Mouse (Mus musculus): Measurements from ENCODE around the gene Zdhhc19. TPM values are rescaled to one million over a fixed set of nuclear protein-coding genes. Genes with fewer than 3 reads are reported as not detected.
A peak's percentile ranks its signal among the peaks of the same experiment; 100 is the strongest.
"Not testable (repeated sequence)": the region's sequence is repeated elsewhere in the genome, so short reads cannot be mapped to it uniquely, and the experiment has no call there.

Gene Zdhhc19
- polyA plus RNA-seq, 1 experiment from 2014 or later: not detected

- Histone ChIP-seq H3K27ac (ENCODE audit: low read depth, low read length) (no peak overlapping the region), H3K4me3 (ENCODE audit: low read depth, low read length) (no peak overlapping the region), H3K9me3 (ENCODE audit: control insufficient read depth, low read length) (no peaks in the 10 kb centered on the region), H3K4me2 (ENCODE audit: low read depth) (no peak overlapping the region), H3K36me3 (ENCODE audit: control insufficient read depth, insufficient read depth, low read length) (no peaks in the 10 kb centered on the region), H3K4me1 (ENCODE audit: control insufficient read depth, insufficient read depth, low read length) (no peaks in the 10 kb centered on the region), H3K9ac (ENCODE audit: low read length) (no peak overlapping the region), H3K27me3 (ENCODE audit: control insufficient read depth, insufficient read depth, low read length) (no peaks in the 10 kb centered on the region)
- no peak for DNase-seq (ENCODE audit: low spot score)
- WGBS: 78% methylated on average over 2 of the region's 2 CpGs
- ATAC-seq (ENCODE audit: insufficient read depth, low FRiP score, low TSS enrichment): no peak
Observed at GRCm38 (mm10) chr16:32479415-32479814, 16.6 kb upstream of the Zdhhc19 start.

- DNase-seq (ENCODE audit: low spot score) (no peak), ATAC-seq (ENCODE audit: insufficient read depth, low FRiP score, low TSS enrichment) (no peak)
- Histone ChIP-seq H3K4me1 (ENCODE audit: control insufficient read depth, insufficient read depth, low read length) (no peaks in the 10 kb centered on the region), H3K4me3 (ENCODE audit: low read depth, low read length) (no peak overlapping the region), H3K4me2 (ENCODE audit: low read depth) (no peak overlapping the region), H3K27ac (ENCODE audit: low read depth, low read length) (no peak overlapping the region), H3K9ac (ENCODE audit: low read length) (no peak overlapping the region), H3K27me3 (ENCODE audit: control insufficient read depth, insufficient read depth, low read length) (no peaks in the 10 kb centered on the region), H3K9me3 (ENCODE audit: control insufficient read depth, low read length) (no peaks in the 10 kb centered on the region), H3K36me3 (ENCODE audit: control insufficient read depth, insufficient read depth, low read length) (no peaks in the 10 kb centered on the region)
- WGBS: 44% methylated on average over 7 of the region's 7 CpGs
Observed at GRCm38 (mm10) chr16:32484431-32484871, 11.6 kb upstream of the Zdhhc19 start.

GRCm38 (mm10) chr16:32485209-32485608 lies 10.9 kb upstream of the Zdhhc19 start:
- Histone ChIP-seq H3K4me1 (ENCODE audit: control insufficient read depth, insufficient read depth, low read length) (no peaks in the 10 kb centered on the region), H3K27ac (ENCODE audit: low read depth, low read length) (no peak overlapping the region), H3K9me3 (ENCODE audit: control insufficient read depth, low read length) (no peaks in the 10 kb centered on the region), H3K36me3 (ENCODE audit: control insufficient read depth, insufficient read depth, low read length) (no peaks in the 10 kb centered on the region), H3K4me3 (ENCODE audit: low read depth, low read length) (no peak overlapping the region), H3K27me3 (ENCODE audit: control insufficient read depth, insufficient read depth, low read length) (no peaks in the 10 kb centered on the region), H3K9ac (ENCODE audit: low read length) (no peak overlapping the region), H3K4me2 (ENCODE audit: low read depth) (no peak overlapping the region)
- DNase-seq (ENCODE audit: low spot score): no peak
- WGBS: 80% methylated on average over 2 of the region's 2 CpGs
- ATAC-seq (ENCODE audit: insufficient read depth, low FRiP score, low TSS enrichment): no peak

GRCm38 (mm10) chr16:32486046-32486445 lies 10.0 kb upstream of the Zdhhc19 start:
- H3K9me3 ChIP-seq (ENCODE audit: control insufficient read depth, low read length): no peaks in the 10 kb centered on the region
- no peak overlapping the region for H3K4me3 ChIP-seq (ENCODE audit: low read depth, low read length)
- no peaks in the 10 kb centered on the region for H3K4me1 ChIP-seq (ENCODE audit: control insufficient read depth, insufficient read depth, low read length)
- no peaks in the 10 kb centered on the region for H3K36me3 ChIP-seq (ENCODE audit: control insufficient read depth, insufficient read depth, low read length)
- no peak overlapping the region for H3K9ac ChIP-seq (ENCODE audit: low read length)
- no peak overlapping the region for H3K4me2 ChIP-seq (ENCODE audit: low read depth)
- no peak overlapping the region for H3K27ac ChIP-seq (ENCODE audit: low read depth, low read length)
- WGBS: 79% methylated on average over 6 of the region's 6 CpGs
- ATAC-seq (ENCODE audit: insufficient read depth, low FRiP score, low TSS enrichment): no peak
- DNase-seq (ENCODE audit: low spot score): no peak
- H3K27me3 ChIP-seq (ENCODE audit: control insufficient read depth, insufficient read depth, low read length): no peaks in the 10 kb centered on the region

GRCm38 (mm10) chr16:32487234-32488111 lies 8.6 kb upstream of the Zdhhc19 start, which contains the start of gene Slc51a:
Slc51a (minus strand) TSS chr16:32487879.
- WGBS: 72% methylated on average over 15 of the region's 15 CpGs
- Histone ChIP-seq H3K4me2 (ENCODE audit: low read depth) (no peak within 1 kb of the TSS), H3K9me3 (ENCODE audit: control insufficient read depth, low read length) (no peaks in the 10 kb centered on the region), H3K27me3 (ENCODE audit: control insufficient read depth, insufficient read depth, low read length) (no peaks in the 10 kb centered on the region), H3K4me1 (ENCODE audit: control insufficient read depth, insufficient read depth, low read length) (no peaks in the 10 kb centered on the region), H3K36me3 (ENCODE audit: control insufficient read depth, insufficient read depth, low read length) (no peaks in the 10 kb centered on the region), H3K4me3 (ENCODE audit: low read depth, low read length) (no peak within 1 kb of the TSS), H3K9ac (ENCODE audit: low read length) (no peak within 1 kb of the TSS), H3K27ac (ENCODE audit: low read depth, low read length) (no peak within 1 kb of the TSS)
- DNase-seq (ENCODE audit: low spot score): no peak
- no peak for ATAC-seq (ENCODE audit: insufficient read depth, low FRiP score, low TSS enrichment)

- no peaks in the 10 kb centered on the region for H3K4me1 ChIP-seq (ENCODE audit: control insufficient read depth, insufficient read depth, low read length)
- H3K27ac ChIP-seq (ENCODE audit: low read depth, low read length): no peak overlapping the region
- WGBS: 91% methylated on average over 3 of the region's 3 CpGs
- no peak for DNase-seq (ENCODE audit: low spot score)
- H3K4me3 ChIP-seq (ENCODE audit: low read depth, low read length): no peak overlapping the region
- no peak overlapping the region for H3K9ac ChIP-seq (ENCODE audit: low read length)
- no peak overlapping the region for H3K4me2 ChIP-seq (ENCODE audit: low read depth)
- H3K27me3 ChIP-seq (ENCODE audit: control insufficient read depth, insufficient read depth, low read length): no peaks in the 10 kb centered on the region
- H3K9me3 ChIP-seq (ENCODE audit: control insufficient read depth, low read length): no peaks in the 10 kb centered on the region
- no peak for ATAC-seq (ENCODE audit: insufficient read depth, low FRiP score, low TSS enrichment)
- no peaks in the 10 kb centered on the region for H3K36me3 ChIP-seq (ENCODE audit: control insufficient read depth, insufficient read depth, low read length)
Observed at GRCm38 (mm10) chr16:32488939-32489338, 7.1 kb upstream of the Zdhhc19 start.

GRCm38 (mm10) chr16:32494371-32494770 lies 1.7 kb upstream of the Zdhhc19 start:
- H3K4me2 ChIP-seq (ENCODE audit: low read depth); H3K9me3 ChIP-seq (ENCODE audit: control insufficient read depth, low read length); H3K27ac ChIP-seq (ENCODE audit: low read depth, low read length); H3K4me3 ChIP-seq (ENCODE audit: low read depth, low read length); H3K4me1 ChIP-seq (ENCODE audit: control insufficient read depth, insufficient read depth, low read length); H3K27me3 ChIP-seq (ENCODE audit: control insufficient read depth, insufficient read depth, low read length); H3K36me3 ChIP-seq (ENCODE audit: control insufficient read depth, insufficient read depth, low read length); DNase-seq (ENCODE audit: low spot score); ATAC-seq (ENCODE audit: insufficient read depth, low FRiP score, low TSS enrichment); H3K9ac ChIP-seq (ENCODE audit: low read length): not testable (repeated sequence)
- WGBS: 74% methylated on average over 6 of the region's 6 CpGs

- Histone ChIP-seq H3K4me1 (ENCODE audit: control insufficient read depth, insufficient read depth, low read length) (no peaks in the 10 kb centered on the region), H3K27me3 (ENCODE audit: control insufficient read depth, insufficient read depth, low read length) (no peaks in the 10 kb centered on the region), H3K27ac (ENCODE audit: low read depth, low read length) (no peak overlapping the region), H3K4me3 (ENCODE audit: low read depth, low read length) (no peak overlapping the region), H3K9ac (ENCODE audit: low read length) (no peak overlapping the region), H3K4me2 (ENCODE audit: low read depth) (no peak overlapping the region), H3K9me3 (ENCODE audit: control insufficient read depth, low read length) (no peaks in the 10 kb centered on the region), H3K36me3 (ENCODE audit: control insufficient read depth, insufficient read depth, low read length) (no peaks in the 10 kb centered on the region)
- WGBS: 61% methylated on average over 13 of the region's 13 CpGs
- DNase-seq (ENCODE audit: low spot score) (no peak), ATAC-seq (ENCODE audit: insufficient read depth, low FRiP score, low TSS enrichment) (no peak)
Observed at GRCm38 (mm10) chr16:32498996-32499395, 2.9 kb downstream of the Zdhhc19 start.

GRCm38 (mm10) chr16:32499430-32500037 lies 3.5 kb downstream of the Zdhhc19 start:
- H3K4me3 ChIP-seq (ENCODE audit: low read depth, low read length): peak overlapping the region; percentile 27
- ATAC-seq (ENCODE audit: insufficient read depth, low FRiP score, low TSS enrichment) (peak; percentile 90), DNase-seq (ENCODE audit: low spot score) (peak; percentile 91)
- no peaks in the 10 kb centered on the region for H3K4me1 ChIP-seq (ENCODE audit: control insufficient read depth, insufficient read depth, low read length)
- H3K36me3 ChIP-seq (ENCODE audit: control insufficient read depth, insufficient read depth, low read length): no peaks in the 10 kb centered on the region
- WGBS: 10% methylated on average over 22 of the region's 22 CpGs
- H3K9ac ChIP-seq (ENCODE audit: low read length): peak overlapping the region; percentile 64
- H3K9me3 ChIP-seq (ENCODE audit: control insufficient read depth, low read length): no peaks in the 10 kb centered on the region
- H3K27ac ChIP-seq (ENCODE audit: low read depth, low read length): no peak overlapping the region
- no peaks in the 10 kb centered on the region for H3K27me3 ChIP-seq (ENCODE audit: control insufficient read depth, insufficient read depth, low read length)
- H3K4me2 ChIP-seq (ENCODE audit: low read depth): peak overlapping the region; percentile 57
